Mouse (Mus musculus): ENCODE results near the gene Traf4. TPM values are rescaled to one million over a fixed set of nuclear protein-coding genes. Genes with fewer than 3 reads are reported as not detected.

Gene Traf4
- polyA plus RNA-seq, 1 experiment from 2014 or later, result 127 TPM

DNA sequence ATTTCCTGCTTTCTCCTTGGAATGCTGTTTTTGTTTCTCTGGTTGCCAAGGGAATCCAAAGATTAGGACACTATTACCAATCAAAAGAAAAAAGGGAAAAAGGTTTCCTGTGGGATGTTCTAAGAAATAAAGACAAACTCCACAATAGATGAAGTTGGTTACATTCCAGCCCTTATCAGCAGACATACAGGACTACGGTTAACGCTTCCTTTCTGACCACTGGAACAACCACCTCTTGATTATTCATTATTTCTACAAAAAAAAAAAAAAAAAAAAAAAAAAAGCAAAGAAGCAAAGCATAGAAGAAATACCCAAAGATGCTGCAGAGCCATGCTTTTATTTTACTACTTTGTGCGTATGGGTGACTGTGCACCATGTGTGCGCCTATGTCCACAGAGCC, 42.6 kb downstream of the Traf4 start:
- Histone ChIP-seq H3K27me3 (no peaks in the 10 kb centered on the region), H3K4me2 (no peak overlapping the region), H3K36me3 (no peaks in the 10 kb centered on the region), H3K4me1 (replicated peaks) (peaks cover 55% of the 10 kb centered on the region), H3K4me3 (no peak overlapping the region), H3K9ac (no peak overlapping the region), H3K27ac (no peak overlapping the region), H3K9me3 (no peaks in the 10 kb centered on the region)
- 88% methylated on average over 4 of the region's 4 CpGs for WGBS
- no peak for ATAC-seq (ENCODE audit: low FRiP score)

DNA sequence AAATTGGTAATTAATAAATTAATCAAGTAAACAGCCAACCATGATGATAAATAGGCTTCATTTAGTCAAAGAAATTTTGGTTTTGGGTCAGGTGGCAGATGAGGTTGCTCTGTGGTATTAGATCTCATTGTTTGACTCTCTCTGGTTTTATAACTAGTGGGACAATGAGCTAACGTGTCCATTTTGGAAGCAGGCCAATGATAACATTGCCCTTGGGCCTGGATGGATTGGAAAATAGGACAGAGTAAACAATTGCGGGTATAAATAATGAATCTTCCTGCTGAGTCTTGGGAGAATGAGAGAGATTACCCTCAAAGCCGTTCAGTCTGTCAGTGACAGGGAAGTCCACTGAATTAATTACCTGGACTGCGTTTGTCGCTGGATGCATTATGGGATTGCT, 44.2 kb downstream of the Traf4 start:
- H3K27me3 ChIP-seq, result no peaks in the 10 kb centered on the region
- WGBS, result 31% methylated on average over 5 of the region's 5 CpGs
- H3K4me1 ChIP-seq (replicated peaks), result peaks cover 60% of the 10 kb centered on the region
- H3K4me2 ChIP-seq, result no peak overlapping the region
- no peak overlapping the region for H3K9ac ChIP-seq
- no peaks in the 10 kb centered on the region for H3K9me3 ChIP-seq
- ATAC-seq (ENCODE audit: low FRiP score), result no peak
- H3K4me3 ChIP-seq, result no peak overlapping the region
- no peaks in the 10 kb centered on the region for H3K36me3 ChIP-seq
- H3K27ac ChIP-seq, result peak overlapping the region; percentile 52; the same call in 1 of the 2 replicates

DNA sequence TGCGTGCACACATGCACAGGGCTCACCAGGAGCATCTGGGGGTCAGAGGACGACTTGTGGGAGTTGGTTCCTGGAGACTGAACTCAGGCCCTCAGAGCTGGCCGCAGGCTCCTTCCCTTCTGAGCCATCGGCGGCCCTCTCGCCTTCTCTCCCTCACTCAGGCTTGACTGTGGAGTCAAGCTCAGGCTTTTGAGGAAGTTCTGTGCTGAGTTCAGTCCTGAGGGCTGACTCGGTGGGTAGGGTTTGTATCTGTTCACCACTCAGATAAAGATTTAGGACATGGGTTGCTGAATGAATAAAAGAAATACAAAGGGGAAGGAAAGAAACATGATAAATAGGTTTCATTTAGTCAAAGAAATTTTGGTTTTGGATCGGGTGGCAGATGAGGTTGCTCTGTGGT, 45.5 kb downstream of the Traf4 start:
- H3K27me3 ChIP-seq, result no peaks in the 10 kb centered on the region
- H3K36me3 ChIP-seq, result no peaks in the 10 kb centered on the region
- H3K4me2 ChIP-seq, result no peak overlapping the region
- H3K27ac ChIP-seq, result no peak overlapping the region
- no peak overlapping the region for H3K4me3 ChIP-seq
- no peak for ATAC-seq (ENCODE audit: low FRiP score)
- H3K9ac ChIP-seq, result no peak overlapping the region
- H3K9me3 ChIP-seq, result no peaks in the 10 kb centered on the region
- 85% methylated on average over 8 of the region's 8 CpGs for WGBS
- H3K4me1 ChIP-seq (replicated peaks), result peaks cover 58% of the 10 kb centered on the region

DNA sequence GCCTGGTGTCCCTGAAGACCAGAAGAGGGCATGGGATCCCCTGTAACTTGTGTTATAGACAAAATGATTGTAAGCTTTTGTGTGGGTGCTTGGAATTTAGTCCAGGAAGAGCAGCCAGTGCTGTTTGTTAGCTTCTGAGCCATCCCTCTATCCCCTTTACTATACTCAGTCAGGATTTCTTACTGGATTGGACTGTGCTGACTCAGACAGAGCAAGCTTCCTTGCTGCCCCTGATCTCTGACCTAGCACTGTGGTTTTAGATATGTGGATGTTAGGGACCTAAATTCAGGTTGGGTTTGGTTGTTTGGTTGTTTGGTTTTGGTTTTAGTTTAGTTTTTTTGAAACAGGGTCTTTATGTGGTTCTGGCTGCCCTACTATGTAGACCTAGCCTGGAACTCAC, 46.9 kb downstream of the Traf4 start:
- Histone ChIP-seq H3K4me1 (replicated peaks) (peaks cover 71% of the 10 kb centered on the region), H3K27me3 (no peaks in the 10 kb centered on the region), H3K4me2 (no peak overlapping the region), H3K4me3 (no peak overlapping the region), H3K9me3 (no peaks in the 10 kb centered on the region), H3K9ac (no peak overlapping the region), H3K27ac (no peak overlapping the region), H3K36me3 (no peaks in the 10 kb centered on the region)
- no peak for ATAC-seq (ENCODE audit: low FRiP score)

DNA sequence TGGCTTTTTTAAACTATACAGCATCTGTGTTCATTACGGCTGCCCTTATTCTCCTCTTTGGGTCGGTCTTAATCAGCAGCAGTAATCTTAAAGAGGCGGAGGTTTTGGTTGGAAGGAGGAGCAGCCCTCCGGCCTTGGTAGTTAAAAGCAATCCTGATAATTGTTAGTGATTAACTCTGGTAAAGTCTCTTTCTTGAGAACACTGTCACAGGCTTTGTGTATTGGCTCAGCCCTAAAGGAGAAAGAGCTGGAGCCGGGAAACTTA, 49.3 kb downstream of the Traf4 start:
- H3K9me3 ChIP-seq, result no peaks in the 10 kb centered on the region
- peak overlapping the region; percentile 77 for H3K4me2 ChIP-seq
- peak overlapping the region; percentile 89 for H3K9ac ChIP-seq
- no peaks in the 10 kb centered on the region for H3K36me3 ChIP-seq
- H3K27ac ChIP-seq, result peak overlapping the region; percentile 97
- H3K4me3 ChIP-seq, result peak overlapping the region; percentile 76
- H3K4me1 ChIP-seq (replicated peaks), result peaks cover 72% of the 10 kb centered on the region
- WGBS, result 11% methylated on average over 5 of the region's 5 CpGs
- no peaks in the 10 kb centered on the region for H3K27me3 ChIP-seq
- no peak for ATAC-seq (ENCODE audit: low FRiP score)

DNA sequence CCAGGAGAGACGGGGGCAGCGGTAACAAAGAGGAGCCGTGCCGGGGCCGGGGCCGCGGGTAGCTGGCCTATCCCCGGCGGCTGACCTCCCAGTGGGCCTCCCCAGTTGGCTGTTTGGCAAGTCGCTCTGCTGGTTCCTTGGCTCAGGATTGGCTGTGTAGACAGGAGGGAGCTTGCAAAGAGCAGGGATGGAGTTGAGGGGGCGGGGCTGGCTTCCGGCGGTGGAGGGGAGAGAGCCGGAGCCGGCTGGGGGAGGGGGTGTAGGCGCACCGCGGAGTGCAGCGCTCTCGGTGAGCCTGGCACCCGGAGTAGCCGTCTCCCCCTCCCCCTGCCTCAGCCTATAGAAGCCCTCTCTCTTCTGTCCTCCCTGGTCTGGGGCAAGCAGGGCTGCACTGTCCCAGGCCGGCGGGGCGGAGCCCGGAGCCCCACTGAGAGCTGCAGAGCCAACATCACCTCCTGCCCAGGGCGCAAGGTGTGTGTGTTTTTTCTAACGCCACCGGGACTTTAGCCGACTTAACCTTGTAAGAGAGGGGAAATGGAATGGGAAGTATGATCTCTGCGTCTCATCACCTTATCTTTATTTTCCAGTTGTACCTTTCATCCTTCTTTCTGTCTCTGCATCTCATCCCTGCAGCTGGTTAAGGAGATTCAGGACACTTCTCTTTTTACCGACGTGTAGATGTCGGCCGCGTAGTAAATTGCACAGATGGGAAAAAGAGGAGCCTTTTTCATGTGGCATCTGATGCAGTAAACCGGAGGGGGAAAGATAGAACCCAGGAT, 49.8 kb downstream of the Traf4 start:
- under 1% methylated on average over 32 of the region's 37 CpGs for WGBS
- peak overlapping the region; percentile 89 for H3K9ac ChIP-seq
- peak overlapping the region; percentile 97 for H3K27ac ChIP-seq
- peaks cover 67% of the 10 kb centered on the region for H3K4me1 ChIP-seq (replicated peaks)
- H3K27me3 ChIP-seq, result no peaks in the 10 kb centered on the region
- H3K36me3 ChIP-seq, result no peaks in the 10 kb centered on the region
- peak; percentile 100 for ATAC-seq (ENCODE audit: low FRiP score)
- peak overlapping the region; percentile 76 for H3K4me3 ChIP-seq
- no peaks in the 10 kb centered on the region for H3K9me3 ChIP-seq
- peak overlapping the region; percentile 77 for H3K4me2 ChIP-seq

DNA sequence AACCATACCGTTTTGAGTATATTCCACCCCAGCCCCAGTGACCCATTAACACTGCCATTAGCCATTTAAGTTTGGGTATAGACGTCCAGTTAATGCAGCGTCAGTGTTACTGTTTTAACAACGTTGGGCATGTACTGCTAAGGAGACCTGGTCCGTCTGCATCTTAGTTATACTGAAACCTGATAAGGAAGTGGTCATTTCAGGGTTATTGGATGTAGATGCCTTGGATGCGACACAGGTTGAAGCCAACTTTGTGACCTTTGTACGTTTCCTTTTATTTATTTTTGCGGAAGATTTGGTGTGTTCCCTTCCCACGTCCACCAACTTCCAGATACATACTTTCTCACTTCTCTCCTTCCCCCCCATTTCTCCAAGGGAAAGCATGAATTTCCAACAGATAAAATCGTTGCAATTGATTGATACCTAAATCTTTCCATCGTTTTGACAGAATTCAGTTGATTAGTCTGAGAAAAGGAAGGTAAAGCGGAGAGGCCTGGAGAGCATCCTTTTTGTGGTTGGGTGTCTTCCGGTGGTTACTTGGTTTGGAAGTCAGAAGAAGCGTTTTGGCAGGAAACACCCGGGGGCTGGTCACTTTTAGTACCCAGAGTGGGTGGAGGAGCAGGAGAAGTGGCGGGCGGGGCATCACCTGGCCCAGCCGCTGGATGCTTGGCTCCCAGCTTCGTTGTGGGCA, 50.6 kb downstream of the Traf4 start:
- peaks cover 61% of the 10 kb centered on the region for H3K4me1 ChIP-seq (replicated peaks)
- peak overlapping the region; percentile 76 for H3K4me3 ChIP-seq
- H3K9ac ChIP-seq, result peak overlapping the region; percentile 89
- H3K9me3 ChIP-seq, result no peaks in the 10 kb centered on the region
- WGBS, result 10% methylated on average over 19 of the region's 19 CpGs
- H3K36me3 ChIP-seq, result no peaks in the 10 kb centered on the region
- H3K27ac ChIP-seq, result peak overlapping the region; percentile 97
- no peaks in the 10 kb centered on the region for H3K27me3 ChIP-seq
- ATAC-seq (ENCODE audit: low FRiP score), result no peak
- H3K4me2 ChIP-seq, result peak overlapping the region; percentile 77

DNA sequence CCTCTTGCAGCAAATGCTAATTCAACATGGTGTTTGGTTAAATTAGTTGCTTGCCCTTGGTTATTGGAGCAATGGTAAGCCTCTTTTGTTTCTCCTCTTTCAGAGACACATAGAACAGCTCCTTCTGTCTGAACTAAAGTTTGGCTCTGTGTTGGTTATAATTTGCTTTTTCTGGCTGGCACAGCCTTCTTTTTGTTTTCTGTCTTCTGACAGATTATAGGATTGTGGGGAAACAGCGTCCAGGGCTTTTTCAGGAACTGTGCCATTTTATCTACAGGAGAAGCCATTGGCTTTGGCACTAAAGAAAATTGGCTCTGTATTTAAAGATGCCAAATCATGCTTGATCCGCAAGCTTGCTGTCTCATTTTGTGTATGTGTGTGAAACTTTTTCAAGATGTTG, 51.8 kb downstream of the Traf4 start:
- H3K4me3 ChIP-seq, result no peak overlapping the region
- H3K36me3 ChIP-seq, result no peaks in the 10 kb centered on the region
- peaks cover 49% of the 10 kb centered on the region for H3K4me1 ChIP-seq (replicated peaks)
- H3K27ac ChIP-seq, result 0 out of 2 replicates have a peak overlapping the region, but pooled peaks have one; percentile 97
- no peak overlapping the region for H3K9ac ChIP-seq
- no peak for ATAC-seq (ENCODE audit: low FRiP score)
- H3K27me3 ChIP-seq, result no peaks in the 10 kb centered on the region
- no peaks in the 10 kb centered on the region for H3K9me3 ChIP-seq
- 81% methylated on average over 2 of the region's 2 CpGs for WGBS
- H3K4me2 ChIP-seq, result no peak overlapping the region

Small RNA genes lying within 50 kb of the gene (microRNA-seq; reads per million reads assigned to microRNA genes)
- not detected for gene Mir7653

Other genes starting within 250 kb of the Traf4 start
- 112 and 121 TPM in 2 replicates for gene Sez6, start 234.8 kb downstream of the Traf4 start, polyA plus RNA-seq (2015; fragmentation: Nextera tagmentation; extraction: Ambion mirVana)
- 18.9 and 21.2 TPM in 2 replicates for gene Phf12, start 182.8 kb downstream of the Traf4 start, polyA plus RNA-seq (2015; fragmentation: Nextera tagmentation; extraction: Ambion mirVana)
- gene Dhrs13, start 133.3 kb downstream of the Traf4 start, polyA plus RNA-seq (2015; fragmentation: Nextera tagmentation; extraction: Ambion mirVana), result 37.1 and 39.3 TPM in 2 replicates
- 80.5 and 86.4 TPM in 2 replicates for gene Flot2, start 127.7 kb downstream of the Traf4 start, polyA plus RNA-seq (2015; fragmentation: Nextera tagmentation; extraction: Ambion mirVana)
- gene Eral1, start 85.2 kb downstream of the Traf4 start, polyA plus RNA-seq (2015; fragmentation: Nextera tagmentation; extraction: Ambion mirVana), result 31.5 and 32.0 TPM in 2 replicates
- gene Fam222b, start 70.9 kb downstream of the Traf4 start, polyA plus RNA-seq (2015; fragmentation: Nextera tagmentation; extraction: Ambion mirVana), result 28.2 and 31.4 TPM in 2 replicates
- gene Nek8, start 11.1 kb upstream of the Traf4 start, polyA plus RNA-seq (2015; fragmentation: Nextera tagmentation; extraction: Ambion mirVana), result 6.6 and 6.7 TPM in 2 replicates
- gene Tlcd1, start 11.1 kb upstream of the Traf4 start, polyA plus RNA-seq (2015; fragmentation: Nextera tagmentation; extraction: Ambion mirVana), result 7.0 and 8.3 TPM in 2 replicates
- gene Rpl23a, start 18.0 kb upstream of the Traf4 start, polyA plus RNA-seq (2015; fragmentation: Nextera tagmentation; extraction: Ambion mirVana), result 913 and 965 TPM in 2 replicates
- gene Rab34, start 22.8 kb upstream of the Traf4 start, polyA plus RNA-seq (2015; fragmentation: Nextera tagmentation; extraction: Ambion mirVana), result 53.2 TPM in 2 replicates
- 2.5 and 3.3 TPM in 2 replicates for gene Proca1, start 27.8 kb upstream of the Traf4 start, polyA plus RNA-seq (2015; fragmentation: Nextera tagmentation; extraction: Ambion mirVana)
- 87.1 and 87.8 TPM in 2 replicates for gene Sdf2, start 80.2 kb upstream of the Traf4 start, polyA plus RNA-seq (2015; fragmentation: Nextera tagmentation; extraction: Ambion mirVana)
- 29.9 and 30.1 TPM in 2 replicates for gene Supt6, start 80.4 kb upstream of the Traf4 start, polyA plus RNA-seq (2015; fragmentation: Nextera tagmentation; extraction: Ambion mirVana)
- gene 2610507B11Rik, start 96.2 kb upstream of the Traf4 start, polyA plus RNA-seq (2015; fragmentation: Nextera tagmentation; extraction: Ambion mirVana), result 64.9 and 67.2 TPM in 2 replicates
- gene BC030499, start 125.3 kb upstream of the Traf4 start, polyA plus RNA-seq (2015; fragmentation: Nextera tagmentation; extraction: Ambion mirVana), result 0.19 and 0.49 TPM in 2 replicates
- gene Spag5, start 135.9 kb upstream of the Traf4 start, polyA plus RNA-seq (2015; fragmentation: Nextera tagmentation; extraction: Ambion mirVana), result 9.9 and 10.2 TPM in 2 replicates
- 144 and 175 TPM in 2 replicates for gene Aldoc, start 157.4 kb upstream of the Traf4 start, polyA plus RNA-seq (2015; fragmentation: Nextera tagmentation; extraction: Ambion mirVana)
- gene Pigs, start 162.8 kb upstream of the Traf4 start, polyA plus RNA-seq (2015; fragmentation: Nextera tagmentation; extraction: Ambion mirVana), result 75.0 and 78.2 TPM in 2 replicates
- 75.1 and 76.7 TPM in 2 replicates for gene Unc119, start 177.9 kb upstream of the Traf4 start, polyA plus RNA-seq (2015; fragmentation: Nextera tagmentation; extraction: Ambion mirVana)
- not detected in 2 replicates for gene Foxn1, start 221.0 kb upstream of the Traf4 start, polyA plus RNA-seq (2015; fragmentation: Nextera tagmentation; extraction: Ambion mirVana)